ENCODE assay signal across 11 mouse cellular contexts in the genomic region with DNA sequence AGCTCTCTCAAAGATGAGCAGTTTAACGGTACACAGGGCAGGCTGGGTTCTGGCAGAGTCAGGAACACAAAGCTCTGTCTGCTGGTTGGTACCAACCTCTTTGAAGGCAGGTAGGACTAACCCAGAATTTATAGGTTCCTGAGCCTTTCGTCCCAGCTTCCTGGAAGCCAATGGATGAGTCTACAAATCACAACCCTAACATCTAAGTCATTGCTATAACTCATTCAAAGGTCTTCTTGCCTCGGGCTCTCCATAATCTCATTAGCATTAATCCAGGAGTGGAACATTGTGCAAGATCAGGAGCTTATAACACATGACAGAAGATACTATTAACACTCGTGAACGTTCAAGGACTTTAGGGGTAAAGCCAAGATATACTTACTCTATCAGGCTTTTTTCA. TPM values are rescaled to one million over a fixed set of nuclear protein-coding genes. Genes with fewer than 3 reads are reported as not detected.
DNase-seq lines count a peak whose midpoint lies in the region; ATAC-seq lines count a peak whose summit lies in the region.
"Had no signal": no experiment of that assay in that cellular context is flagged by ENCODE, and none has a peak within 500 bp of the region (broad histone marks: within the 10 kb centered on the region; RNA-seq: fewer than 3 reads in every experiment).

A gene (minus strand): TSS at position 101 of the 400 bp plus-strand sequence.

- H3K4me3 ChIP-seq in lung, embryonic 15.5 days = no peak within 1 kb of the TSS
- H3K4me3 ChIP-seq in forebrain, embryonic 14.5 days (ENCODE audit: low read depth, low read length) = no peak within 1 kb of the TSS
- no peak within 1 kb of the TSS for H3K4me3 ChIP-seq in neural tube, embryonic 14.5 days (ENCODE audit: low read depth, low read length)
- H3K4me3 ChIP-seq: erythroblast, embryonic 14.5 days; liver, embryonic 15.5 days; stomach, embryonic 15.5 days had no signal

- DNase-seq in lung, adult 18-20 months = no peak
- no peak for DNase-seq in forebrain, embryonic 14.5 days (ENCODE audit: low spot score)
- no peak for DNase-seq in left cerebral cortex, postnatal 25 days (ENCODE audit: low spot score in 2 of 2)
- DNase-seq in embryo, embryonic 9.5 days (ENCODE audit: extremely low spot score) = no peak
- DNase-seq in adrenal gland, adult 18-20 months (ENCODE audit: low spot score in 2 of 2) = no peak
- DNase-seq: heart, postnatal 10 days had no signal

- intact Hi-C loops in left cerebral cortex, postnatal 25 days (cut with DNase I) = loop anchor here (5.0 kb wide), 2 partner anchors 64 to 96 kb away; no protein-coding TSS in a partner anchor

- no peak for ATAC-seq in lung, embryonic 15.5 days (ENCODE audit: borderline replicate concordance, extremely low read depth, low FRiP score, low TSS enrichment)
- no peak for ATAC-seq in forebrain, embryonic 14.5 days
- no peak for ATAC-seq in neural tube, embryonic 14.5 days (ENCODE audit: low read depth)

- no peaks in the 10 kb centered on the region for H3K27me3 ChIP-seq in lung, embryonic 15.5 days
- no peaks in the 10 kb centered on the region for H3K27me3 ChIP-seq in forebrain, embryonic 14.5 days (replicated peaks; ENCODE audit: control insufficient read depth, insufficient read depth, low read length)
- no peaks in the 10 kb centered on the region for H3K27me3 ChIP-seq in neural tube, embryonic 14.5 days (ENCODE audit: control insufficient read depth, insufficient read depth, low read length)
- H3K27me3 ChIP-seq: stomach, embryonic 15.5 days had no signal

- 76% methylated on average over 5 of the region's 5 CpGs for WGBS in lung, embryonic 15.5 days
- WGBS in forebrain, embryonic 14.5 days = 75% methylated on average over 5 of the region's 5 CpGs
- WGBS in neural tube, embryonic 14.5 days = 79% methylated on average over 5 of the region's 5 CpGs

- H3K36me3 ChIP-seq in lung, embryonic 15.5 days = no peaks in the 10 kb centered on the region
- H3K36me3 ChIP-seq in forebrain, embryonic 14.5 days (ENCODE audit: control insufficient read depth, insufficient read depth, low read length) = no peaks in the 10 kb centered on the region
- no peaks in the 10 kb centered on the region for H3K36me3 ChIP-seq in neural tube, embryonic 14.5 days (ENCODE audit: control insufficient read depth, insufficient read depth, low read length)
- H3K36me3 ChIP-seq: liver, embryonic 15.5 days; stomach, embryonic 15.5 days had no signal

- no peak within 1 kb of the TSS for H3K4me2 ChIP-seq in lung, embryonic 15.5 days
- H3K4me2 ChIP-seq in forebrain, embryonic 14.5 days (ENCODE audit: low read length) = no peak within 1 kb of the TSS
- H3K4me2 ChIP-seq in neural tube, embryonic 14.5 days (ENCODE audit: low read depth, low read length) = no peak within 1 kb of the TSS
- H3K4me2 ChIP-seq: liver, embryonic 15.5 days; stomach, embryonic 15.5 days had no signal

- no peak within 1 kb of the TSS for H3K9ac ChIP-seq in lung, embryonic 15.5 days
- no peak within 1 kb of the TSS for H3K9ac ChIP-seq in forebrain, embryonic 14.5 days (ENCODE audit: low read length)
- no peak within 1 kb of the TSS for H3K9ac ChIP-seq in neural tube, embryonic 14.5 days (replicated peaks; ENCODE audit: low read depth, low read length)
- H3K9ac ChIP-seq: liver, embryonic 15.5 days; stomach, embryonic 15.5 days had no signal

- no peak within 1 kb of the TSS for H3K27ac ChIP-seq in lung, embryonic 15.5 days
- H3K27ac ChIP-seq in forebrain, embryonic 14.5 days (ENCODE audit: low read depth, low read length) = no peak within 1 kb of the TSS
- H3K27ac ChIP-seq in neural tube, embryonic 14.5 days (ENCODE audit: low read depth, low read length) = no peak within 1 kb of the TSS
- H3K27ac ChIP-seq: liver, embryonic 15.5 days; stomach, embryonic 15.5 days had no signal

- H3K9me3 ChIP-seq in lung, embryonic 15.5 days = no peaks in the 10 kb centered on the region
- H3K9me3 ChIP-seq in forebrain, embryonic 14.5 days (replicated peaks; ENCODE audit: control insufficient read depth, low read length) = no peaks in the 10 kb centered on the region
- no peaks in the 10 kb centered on the region for H3K9me3 ChIP-seq in neural tube, embryonic 14.5 days (ENCODE audit: control insufficient read depth, low read length)
- H3K9me3 ChIP-seq: stomach, embryonic 15.5 days had no signal

- peaks cover 25% of the 10 kb centered on the region for H3K4me1 ChIP-seq in lung, embryonic 15.5 days
- peaks cover 17% of the 10 kb centered on the region for H3K4me1 ChIP-seq in forebrain, embryonic 14.5 days (ENCODE audit: control insufficient read depth, insufficient read depth, low read length)
- H3K4me1 ChIP-seq in neural tube, embryonic 14.5 days (ENCODE audit: control insufficient read depth, insufficient read depth, low read length) = peaks cover 13% of the 10 kb centered on the region; the same call in 1 of the 2 replicates
- H3K4me1 ChIP-seq: liver, embryonic 15.5 days had no signal

RNA-seq across cellular contexts. Expression of the gene that starts here (rescaled TPM):
- 9.1 and 12.3 TPM in 2 replicates for polyA plus RNA-seq in lung, embryonic 15.5 days (2015; fragmentation: Nextera tagmentation; extraction: Ambion mirVana)
- polyA plus RNA-seq in forebrain, embryonic 14.5 days (2014; fragmentation: Nextera tagmentation; extraction: Ambion mirVana) = 105 and 108 TPM in 2 replicates
- total RNA-seq in left cerebral cortex, postnatal 25 days (2021) = 10 to 100 TPM; 84.1 to 91.8 TPM
- polyA plus RNA-seq in neural tube, embryonic 14.5 days (2014; fragmentation: Nextera tagmentation; extraction: Ambion mirVana) = 123 and 125 TPM in 2 replicates
- total RNA-seq in adrenal gland, adult 18-20 months (2021) = under 1 TPM in 1 of 2 experiments, not detected in 1; 0.58 TPM
- polyA plus RNA-seq: erythroblast, embryonic 14.5 days had no signal

Comparison
In these comparisons a context has a peak if more than half of its experiments do, and no peak if none do; other contexts are left out.
1. RNA of the gene that starts here (total RNA-seq): 84.1 to 91.8 TPM in left cerebral cortex, postnatal 25 days; 0.58 TPM in adrenal gland, adult 18-20 months; every median in the first group is over 10 times any median in the second.